Mouse (Mus musculus) midbrain, embryonic 11.5 days (tissue): ENCODE data around the gene Sprr2i. TPM values are rescaled to one million over a fixed set of nuclear protein-coding genes. Genes with fewer than 3 reads are reported as not detected.

Source experiments
- ATAC-seq: fragments of 200-750 bp; cut with Nextera tagmentation; 2 replicates; pipeline ENCODE4 v1.8.0; 2017; ENCODE audit warnings: moderate TSS enrichment, moderate library complexity; ENCODE audit not compliant: low FRiP score
- DNase-seq: peaks from one replicate; pipeline ENCODE4 v3.0.0; 2015; ENCODE audit warnings: low spot score; ENCODE audit errors: missing footprints
- H3K27ac ChIP-seq: fragments of 300-500 bp; sonication (generic); 2 replicates; pipeline ENCODE4 v1.5.1; 2014; ENCODE audit warnings: low read depth, low read length
- H3K27me3 ChIP-seq: fragments of 300-500 bp; sonication (generic); 2 replicates; pipeline ENCODE4 v1.6.1; 2014; ENCODE audit warnings: mild to moderate bottlenecking, low read length, moderate library complexity, mixed read lengths; ENCODE audit not compliant: control insufficient read depth, insufficient read depth
- H3K36me3 ChIP-seq: fragments of 300-500 bp; sonication (generic); 2 replicates; pipeline ENCODE4 v1.6.1; 2014; ENCODE audit warnings: mild to moderate bottlenecking, low read length, moderate library complexity, mixed read lengths; ENCODE audit not compliant: control insufficient read depth, insufficient read depth
- H3K4me1 ChIP-seq: fragments of 300-500 bp; sonication (generic); 2 replicates; pipeline ENCODE4 v1.6.1; 2014; ENCODE audit warnings: low read length; ENCODE audit not compliant: control insufficient read depth, insufficient read depth
- H3K4me2 ChIP-seq: fragments of 300-500 bp; sonication (generic); 2 replicates; pipeline ENCODE4 v1.6.1; 2014; ENCODE audit warnings: mild to moderate bottlenecking, moderate library complexity
- H3K4me3 ChIP-seq: fragments of 300-500 bp; sonication (generic); 2 replicates; pipeline ENCODE4 v1.5.1; 2014; ENCODE audit warnings: low read depth, low read length
- H3K9ac ChIP-seq: fragments of 300-500 bp; sonication (generic); 2 replicates; pipeline ENCODE4 v1.6.1; 2014; ENCODE audit warnings: low read length
- H3K9me3 ChIP-seq: fragments of 300-500 bp; sonication (generic); 2 replicates; pipeline ENCODE4 v1.6.1; 2016; ENCODE audit warnings: low read length; ENCODE audit not compliant: control insufficient read depth
- WGBS: fragments of 180-500 bp; shearing (Covaris S2); extraction: QIAGEN DNeasy Blood & Tissue Kit; methylation state at CpG from one replicate; pipeline ENCODE4 v1.1.7; 2014; 5-methylcytosine and 5-hydroxymethylcytosine counted together
- polyA plus RNA-seq: library from polyadenylated mRNA; unstranded; fragments of >200 nt; fragmentation: Nextera tagmentation; extraction: Ambion mirVana; gene quantifications from 2 replicates; pipeline ENCODE4 v1.2.1, GENCODE M21; 2014

The Sprr2i gene
- polyA plus RNA-seq, 1 experiment from 2014 or later, result not detected

DNA sequence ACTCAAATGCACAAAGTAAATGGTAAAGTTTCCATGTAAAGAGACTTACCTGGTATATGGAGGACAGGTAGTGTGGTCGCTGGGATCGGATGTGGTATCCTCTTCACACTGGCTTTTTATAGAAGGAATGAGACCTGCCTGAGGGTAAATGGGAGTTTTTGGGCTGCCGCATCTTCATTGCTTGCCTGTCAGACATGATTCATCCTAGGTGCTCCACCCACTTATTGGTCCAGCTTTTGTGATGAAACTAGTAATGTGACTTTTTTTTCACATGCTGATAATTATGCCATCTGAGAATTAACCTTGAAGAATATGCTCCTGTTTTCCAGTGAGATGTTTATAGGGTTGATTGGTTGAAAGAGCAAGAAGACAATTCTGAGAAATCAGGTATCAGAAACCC lies 30.9 kb downstream of the Sprr2i start, which contains the start of gene Sprr1b:
Gene Sprr1b (minus strand): TSS at position 101 of the 400 bp plus-strand sequence.
- WGBS, result 96% methylated on average over 3 of the region's 3 CpGs
- no peaks in the 10 kb centered on the region for H3K36me3 ChIP-seq
- no peaks in the 10 kb centered on the region for H3K9me3 ChIP-seq
- no peak within 1 kb of the TSS for H3K4me2 ChIP-seq
- H3K27me3 ChIP-seq, result no peaks in the 10 kb centered on the region
- no peak for ATAC-seq
- no peak within 1 kb of the TSS for H3K9ac ChIP-seq
- H3K4me3 ChIP-seq, result no peak within 1 kb of the TSS
- H3K27ac ChIP-seq, result no peak within 1 kb of the TSS
- DNase-seq, result no peak
- H3K4me1 ChIP-seq, result no peaks in the 10 kb centered on the region

DNA sequence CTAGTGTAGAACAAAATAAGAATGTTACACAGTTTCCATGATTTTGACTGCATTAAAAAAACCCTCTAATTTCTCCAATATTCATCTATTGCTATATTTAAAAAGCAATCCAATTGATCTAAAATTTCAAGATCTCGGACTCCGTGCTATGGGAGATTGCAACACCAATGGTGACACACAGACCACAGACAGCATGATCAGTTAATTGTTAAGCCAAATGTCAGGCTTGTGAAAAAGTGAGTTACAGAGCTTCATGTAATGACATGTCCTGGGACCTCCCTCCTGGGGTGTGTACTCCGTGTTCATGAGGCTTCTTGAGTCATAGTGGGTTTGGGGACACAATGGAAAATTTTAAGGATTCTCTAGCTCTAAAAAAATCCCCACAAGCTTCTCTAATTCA lies 32.4 kb downstream of the Sprr2i start:
- Histone ChIP-seq H3K4me2 (no peak overlapping the region), H3K4me3 (no peak overlapping the region), H3K4me1 (no peaks in the 10 kb centered on the region), H3K9ac (no peak overlapping the region), H3K27ac (no peak overlapping the region), H3K36me3 (no peaks in the 10 kb centered on the region), H3K9me3 (no peaks in the 10 kb centered on the region), H3K27me3 (no peaks in the 10 kb centered on the region)
- WGBS, result 90% methylated on average over 3 of the region's 3 CpGs
- DNase-seq (no peak), ATAC-seq (no peak)

DNA sequence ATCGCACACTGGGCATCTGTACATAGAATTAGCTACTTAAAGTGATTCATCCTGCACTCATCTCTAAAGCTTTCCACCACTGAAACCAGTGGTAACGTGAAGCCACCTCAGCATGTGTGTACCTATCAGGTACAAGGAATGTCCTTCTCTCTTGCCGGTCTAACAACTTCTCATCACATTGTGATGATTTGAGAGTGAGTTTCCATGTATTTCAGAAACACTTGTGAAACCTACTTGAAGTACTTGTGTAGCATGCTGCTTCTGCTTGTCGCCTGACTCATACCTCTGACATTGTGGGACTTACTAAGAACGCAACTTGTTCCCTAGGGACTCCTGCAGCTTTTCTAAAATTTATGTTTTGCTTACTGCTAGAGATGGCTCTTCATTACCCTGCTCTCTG lies 47.4 kb downstream of the Sprr2i start:
- Histone ChIP-seq H3K9ac (no peak overlapping the region), H3K4me2 (no peak overlapping the region), H3K4me1 (no peaks in the 10 kb centered on the region), H3K27me3 (no peaks in the 10 kb centered on the region), H3K27ac (no peak overlapping the region), H3K4me3 (no peak overlapping the region), H3K9me3 (no peaks in the 10 kb centered on the region), H3K36me3 (no peaks in the 10 kb centered on the region)
- ATAC-seq, result no peak
- DNase-seq, result no peak
- WGBS, result 87% methylated on average over 5 of the region's 5 CpGs

DNA sequence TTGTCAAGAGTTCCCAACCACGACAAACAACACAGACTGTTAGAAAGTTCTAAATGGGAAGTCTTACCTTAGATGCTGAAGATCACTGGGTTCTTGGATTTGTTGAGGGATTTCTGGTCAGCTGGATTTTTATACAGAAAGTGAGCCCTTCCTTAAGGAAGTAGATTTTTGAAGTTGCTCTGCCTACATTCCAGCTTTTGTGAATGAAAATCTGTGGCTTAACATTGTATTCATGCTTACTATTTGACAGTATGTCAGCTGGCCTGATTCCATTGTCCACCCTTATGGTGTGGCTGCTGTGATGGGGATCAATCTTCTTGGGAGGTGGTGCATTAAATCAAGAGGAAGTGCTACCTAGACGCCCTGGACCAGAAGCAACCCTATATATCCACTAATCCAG lies 50.8 kb downstream of the Sprr2i start, which contains the start of gene Sprr3:
Gene Sprr3 (minus strand): TSS at position 101 of the 400 bp plus-strand sequence.
- Histone ChIP-seq H3K27ac (no peak within 1 kb of the TSS), H3K4me2 (no peak within 1 kb of the TSS), H3K4me3 (no peak within 1 kb of the TSS), H3K9me3 (no peaks in the 10 kb centered on the region), H3K9ac (no peak within 1 kb of the TSS), H3K4me1 (no peaks in the 10 kb centered on the region), H3K36me3 (no peaks in the 10 kb centered on the region), H3K27me3 (no peaks in the 10 kb centered on the region)
- WGBS, result 72% methylated on average over 2 of the region's 2 CpGs
- DNase-seq (no peak), ATAC-seq (no peak)

Other genes starting within 250 kb of the Sprr2i start
- not detected in 2 replicates for gene Sprr2a1, start 192.2 kb upstream of the Sprr2i start, polyA plus RNA-seq
- gene Sprr2a2, start 192.1 kb upstream of the Sprr2i start, polyA plus RNA-seq, result not detected in 2 replicates
- not detected in 2 replicates for gene Sprr2a3, start 122.6 kb upstream of the Sprr2i start, polyA plus RNA-seq
- not detected in 2 replicates for gene Sprr2b, start 91.4 kb upstream of the Sprr2i start, polyA plus RNA-seq
- not detected in 2 replicates for gene Sprr2d, start 68.9 kb upstream of the Sprr2i start, polyA plus RNA-seq
- not detected in 2 replicates for gene Sprr2e, start 55.8 kb upstream of the Sprr2i start, polyA plus RNA-seq
- not detected in 2 replicates for gene Sprr2f, start 42.8 kb upstream of the Sprr2i start, polyA plus RNA-seq
- not detected in 2 replicates for gene Sprr2h, start 22.3 kb upstream of the Sprr2i start, polyA plus RNA-seq
- gene Sprr2j-ps, start 10.1 kb downstream of the Sprr2i start, polyA plus RNA-seq, result not detected in 2 replicates
- gene Gm9774, start 21.4 kb downstream of the Sprr2i start, polyA plus RNA-seq, result 6.5 and 6.8 TPM in 2 replicates
- not detected in 2 replicates for gene Sprr2k, start 24.6 kb downstream of the Sprr2i start, polyA plus RNA-seq
- not detected in 2 replicates for gene Sprr1b, start 30.8 kb downstream of the Sprr2i start, polyA plus RNA-seq
- not detected in 2 replicates for gene Sprr3, start 50.7 kb downstream of the Sprr2i start, polyA plus RNA-seq
- not detected in 2 replicates for gene Sprr1a, start 77.9 kb downstream of the Sprr2i start, polyA plus RNA-seq
- not detected in 2 replicates for gene Sprr4, start 92.5 kb downstream of the Sprr2i start, polyA plus RNA-seq
- not detected in 2 replicates for gene 2310046K23Rik, start 126.5 kb downstream of the Sprr2i start, polyA plus RNA-seq
- gene Ivl, start 165.7 kb downstream of the Sprr2i start, polyA plus RNA-seq, result not detected in 2 replicates
- gene Smcp, start 181.0 kb downstream of the Sprr2i start, polyA plus RNA-seq, result not detected in 2 replicates
- not detected in 2 replicates for gene 2210017I01Rik, start 199.5 kb downstream of the Sprr2i start, polyA plus RNA-seq
- not detected in 2 replicates for gene Lce6a, start 213.7 kb downstream of the Sprr2i start, polyA plus RNA-seq
- gene Lce1a1, start 240.3 kb downstream of the Sprr2i start, polyA plus RNA-seq, result not detected in 2 replicates
- gene Lce1b, start 248.9 kb downstream of the Sprr2i start, polyA plus RNA-seq, result not detected in 2 replicates